Mouse (Mus musculus): ENCODE data around the gene Eef1e1.

DNA sequence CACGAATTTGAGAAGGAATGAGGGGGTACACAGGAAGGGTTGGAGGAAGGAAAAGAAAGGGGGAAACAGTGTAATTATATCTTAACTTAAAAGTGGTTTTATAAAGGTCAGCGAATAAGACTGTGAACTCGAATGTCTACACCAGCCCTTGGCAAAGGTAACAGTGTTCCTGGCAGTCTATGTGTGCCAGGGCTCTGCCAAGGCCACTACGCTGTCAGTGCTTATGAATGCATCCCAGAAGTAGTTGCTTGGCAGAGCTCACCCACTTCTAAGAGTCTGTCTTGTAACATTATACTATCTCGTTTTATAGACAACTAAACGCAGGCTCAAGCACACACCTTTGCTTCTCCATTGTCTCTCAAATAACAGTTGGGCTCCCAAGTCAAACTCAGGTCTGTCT, 53.5 kb downstream of the Eef1e1 start:
- TF ChIP-seq EP300 (optimal IDR thresholded peaks at IDR 0.05) = no peak
- TF ChIP-seq CTCF (IDR thresholded peaks at IDR 0.05; ENCODE audit: low read depth) = no peak

Measured in stomach, postnatal 0 days (tissue).